Mouse (Mus musculus) forebrain, embryonic 12.5 days (tissue): ENCODE results near the gene Ppid. TPM values are rescaled to one million over a fixed set of nuclear protein-coding genes. Genes with fewer than 3 reads are reported as not detected.
"Not testable (repeated sequence)": the region's sequence is repeated elsewhere in the genome, so short reads cannot be mapped to it uniquely, and the experiment has no call there.

ENCODE experiments used
- ATAC-seq: fragments of 200-750 bp; cut with Nextera tagmentation; 2 replicates; pipeline ENCODE4 v1.8.0; 2017; ENCODE audit warnings: moderate TSS enrichment; ENCODE audit not compliant: low FRiP score
- H3K27ac ChIP-seq: fragments of 300-500 bp; sonication (generic); 2 replicates; pipeline ENCODE4 v1.5.1; 2016; ENCODE audit warnings: mild to moderate bottlenecking
- H3K27me3 ChIP-seq: fragments of 300-500 bp; sonication (generic); 2 replicates; pipeline ENCODE4 v1.6.1; 2016; ENCODE audit warnings: mild to moderate bottlenecking
- H3K36me3 ChIP-seq: fragments of 300-500 bp; sonication (generic); replicated peaks from 2 replicates; pipeline ENCODE4 v1.6.1; 2016; ENCODE audit warnings: mild to moderate bottlenecking
- H3K4me1 ChIP-seq: fragments of 300-500 bp; sonication (generic); 2 replicates; pipeline ENCODE4 v1.6.1; 2016
- H3K4me2 ChIP-seq: fragments of 300-500 bp; sonication (generic); 2 replicates; pipeline ENCODE4 v1.6.1; 2016; ENCODE audit warnings: mild to moderate bottlenecking, moderate library complexity
- H3K4me3 ChIP-seq: fragments of 300-500 bp; sonication (generic); replicated peaks from 2 replicates; pipeline ENCODE4 v1.5.1; 2016; ENCODE audit warnings: mild to moderate bottlenecking
- H3K9ac ChIP-seq: fragments of 300-500 bp; sonication (generic); 2 replicates; pipeline ENCODE4 v1.6.1; 2016; ENCODE audit warnings: mild to moderate bottlenecking
- H3K9me3 ChIP-seq: fragments of 300-500 bp; sonication (generic); 2 replicates; pipeline ENCODE4 v1.6.1; 2016
- whole genome bisulfite sequencing: fragments of 180-500 bp; shearing (Covaris S2); methylation state at CpG from one replicate; pipeline ENCODE4 v1.1.7; 2016; 5-methylcytosine and 5-hydroxymethylcytosine counted together
- polyA plus RNA-seq: library from polyadenylated mRNA; unstranded; fragments of >200 nt; fragmentation: Nextera tagmentation; extraction: Ambion mirVana; gene quantifications from 2 replicates; pipeline ENCODE4 v1.2.1, GENCODE M21; 2016

Gene Ppid
- polyA plus RNA-seq, 1 experiment from 2014 or later, result 176 TPM

DNA sequence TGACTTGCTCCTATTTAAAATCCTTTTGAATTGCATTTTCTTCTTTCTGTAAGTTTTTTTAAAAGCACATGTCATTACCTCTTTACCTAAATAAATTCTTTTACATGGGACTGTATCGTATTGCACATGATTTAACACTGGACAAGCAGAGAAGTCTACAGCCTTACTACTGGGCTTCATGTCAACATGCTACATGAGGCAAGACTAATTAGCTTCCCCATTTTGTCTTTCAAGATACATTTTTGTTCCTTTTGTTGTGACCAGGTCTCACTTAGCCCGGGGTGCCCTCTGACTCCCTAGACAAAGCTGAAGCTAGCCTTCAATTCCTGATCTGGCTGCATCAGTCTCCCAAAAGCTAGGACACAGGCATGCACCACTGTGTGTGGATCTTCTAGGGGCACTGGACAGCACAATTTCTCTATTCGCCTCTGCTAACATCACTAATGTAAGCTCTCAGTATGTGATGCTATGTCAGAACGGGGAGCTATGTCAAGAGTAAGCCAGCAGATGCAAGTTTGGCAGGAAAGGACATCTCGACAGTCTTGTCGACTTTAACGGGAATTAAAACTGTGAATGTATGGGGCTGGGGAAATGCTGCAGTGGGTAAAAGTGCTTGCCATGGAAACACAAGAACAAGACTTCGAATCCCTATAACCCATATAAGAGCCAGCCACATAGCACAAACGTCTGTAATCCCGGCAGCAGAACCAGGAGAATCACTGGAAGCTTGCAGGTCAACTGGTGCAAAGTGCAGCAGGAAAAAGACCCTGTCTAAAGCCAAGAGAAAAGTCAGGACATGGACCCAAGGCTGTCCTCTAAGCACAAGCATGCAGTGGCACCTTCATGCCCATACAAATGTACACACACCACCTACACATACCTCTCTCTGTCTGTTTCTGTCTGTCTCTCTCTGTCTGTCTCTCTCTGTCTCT lies 29.1 kb upstream of the Ppid start:
- no peak overlapping the region for H3K27ac ChIP-seq
- no peak overlapping the region for H3K4me3 ChIP-seq
- H3K36me3 ChIP-seq, result no peaks in the 10 kb centered on the region
- no peak overlapping the region for H3K9ac ChIP-seq
- no peak overlapping the region for H3K4me2 ChIP-seq
- ATAC-seq, result no peak
- 83% methylated on average over 10 of the region's 10 CpGs for WGBS
- H3K4me1 ChIP-seq, result peaks cover 16% of the 10 kb centered on the region
- H3K9me3 ChIP-seq, result no peaks in the 10 kb centered on the region
- H3K27me3 ChIP-seq, result no peaks in the 10 kb centered on the region

DNA sequence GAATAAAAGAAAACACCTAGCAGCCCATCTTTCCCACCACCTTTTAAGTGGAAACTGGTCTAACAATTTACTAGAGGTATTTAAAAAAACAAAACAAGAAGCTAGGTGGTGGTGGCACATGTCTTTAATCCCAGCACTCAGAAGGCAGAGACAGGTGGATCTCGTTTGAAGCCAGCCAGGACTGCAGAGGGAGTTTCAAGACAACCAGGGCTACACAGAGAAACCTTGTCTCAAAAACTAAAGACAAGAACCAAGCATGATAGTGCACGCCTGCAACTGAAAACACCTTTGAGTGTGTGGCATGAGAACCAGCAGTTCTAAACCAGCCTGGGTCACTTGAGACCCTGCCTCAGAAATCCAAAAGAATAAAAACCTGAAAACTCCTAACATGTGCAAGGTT lies 27.6 kb upstream of the Ppid start:
- peaks cover 16% of the 10 kb centered on the region for H3K4me1 ChIP-seq
- no peaks in the 10 kb centered on the region for H3K36me3 ChIP-seq
- no peak overlapping the region for H3K4me2 ChIP-seq
- H3K4me3 ChIP-seq, result no peak overlapping the region
- no peak for ATAC-seq
- WGBS, result 83% methylated on average over 2 of the region's 2 CpGs
- H3K27ac ChIP-seq, result no peak overlapping the region
- H3K27me3 ChIP-seq, result no peaks in the 10 kb centered on the region
- H3K9me3 ChIP-seq, result no peaks in the 10 kb centered on the region
- no peak overlapping the region for H3K9ac ChIP-seq

DNA sequence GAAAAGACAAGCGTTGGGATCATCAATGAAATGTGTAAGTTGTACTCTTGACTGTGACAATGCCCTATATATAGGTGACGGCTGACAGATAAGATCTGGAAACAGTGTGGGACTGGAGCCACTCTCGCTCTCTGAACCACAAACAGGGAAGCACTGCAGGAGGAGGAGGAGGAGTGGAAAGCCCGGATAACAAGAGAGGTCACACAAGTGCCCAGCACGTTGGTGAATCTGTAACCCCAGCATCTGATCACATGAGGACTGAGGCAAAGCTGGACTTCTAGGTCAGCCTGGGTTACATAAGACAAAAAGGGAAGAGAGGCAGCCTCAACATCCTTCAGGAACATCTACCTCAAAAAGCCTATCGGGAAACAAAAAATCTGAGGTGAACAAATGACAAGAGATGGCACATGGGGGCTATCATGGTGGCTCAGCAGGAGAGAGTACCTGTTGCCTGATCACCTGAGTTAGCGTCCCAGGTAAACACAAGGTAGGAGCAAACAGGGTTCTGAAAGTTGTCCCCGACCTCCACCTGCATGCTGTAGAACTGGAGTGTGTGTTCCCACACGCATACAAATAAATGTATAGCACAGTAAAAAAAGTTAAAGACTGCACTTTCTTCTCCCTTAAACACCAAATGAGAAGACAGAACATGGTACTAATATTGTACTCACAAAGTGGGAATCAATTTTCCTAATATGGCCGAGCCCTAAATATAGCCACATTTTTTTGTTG lies 26.1 kb upstream of the Ppid start:
- no peak for ATAC-seq
- Histone ChIP-seq H3K4me3 (no peak overlapping the region), H3K36me3 (no peaks in the 10 kb centered on the region), H3K9me3 (no peaks in the 10 kb centered on the region), H3K4me2 (no peak overlapping the region), H3K9ac (no peak overlapping the region), H3K27ac (no peak overlapping the region), H3K4me1 (peaks cover 16% of the 10 kb centered on the region), H3K27me3 (no peaks in the 10 kb centered on the region)
- 87% methylated on average over 10 of the region's 10 CpGs for WGBS

- Histone ChIP-seq H3K9ac (peak overlapping the region; percentile 84), H3K9me3 (no peaks in the 10 kb centered on the region), H3K27ac (peak overlapping the region; percentile 78), H3K36me3 (no peaks in the 10 kb centered on the region), H3K4me2 (peak overlapping the region; percentile 85), H3K4me3 (peak overlapping the region; percentile 83), H3K27me3 (no peaks in the 10 kb centered on the region), H3K4me1 (peaks cover 15% of the 10 kb centered on the region)
- 3% methylated on average over 59 of the region's 60 CpGs for WGBS
- peak; percentile 74; the same call in 1 of the 2 replicates for ATAC-seq
These were observed 24.1 kb upstream of the Ppid start for GRCm38 (mm10) chr3:79566716-79567691.

- H3K27me3 ChIP-seq, result no peaks in the 10 kb centered on the region
- H3K4me2 ChIP-seq, result peak within 1 kb of the TSS; percentile 85
- H3K9me3 ChIP-seq, result no peaks in the 10 kb centered on the region
- ATAC-seq, result peak; percentile 95
- peak within 1 kb of the TSS; percentile 78 for H3K27ac ChIP-seq
- WGBS, result under 1% methylated on average over 53 of the region's 55 CpGs
- no peaks in the 10 kb centered on the region for H3K36me3 ChIP-seq
- peak within 1 kb of the TSS; percentile 83 for H3K4me3 ChIP-seq
- H3K4me1 ChIP-seq, result peaks cover 12% of the 10 kb centered on the region
- peak within 1 kb of the TSS; percentile 84 for H3K9ac ChIP-seq
These were observed 23.3 kb upstream of the Ppid start, which contains the start of gene Fnip2 for GRCm38 (mm10) chr3:79567703-79568362. TSS of gene Fnip2 (minus strand) at chr3:79567796.

- H3K4me3 ChIP-seq, result no peak overlapping the region; the same call in 1 of the 2 replicates
- peak overlapping the region; percentile 73; the same call in 1 of the 2 replicates for H3K27ac ChIP-seq
- H3K4me2 ChIP-seq, result peak overlapping the region; percentile 85
- H3K4me1 ChIP-seq, result peaks cover 12% of the 10 kb centered on the region
- no peaks in the 10 kb centered on the region for H3K36me3 ChIP-seq
- H3K9me3 ChIP-seq, result no peaks in the 10 kb centered on the region
- H3K9ac ChIP-seq, result no peak overlapping the region; the same call in 1 of the 2 replicates
- WGBS, result 81% methylated on average over 14 of the region's 16 CpGs
- no peaks in the 10 kb centered on the region for H3K27me3 ChIP-seq
- no peak for ATAC-seq
These were observed 22.4 kb upstream of the Ppid start for GRCm38 (mm10) chr3:79568629-79569350.

DNA sequence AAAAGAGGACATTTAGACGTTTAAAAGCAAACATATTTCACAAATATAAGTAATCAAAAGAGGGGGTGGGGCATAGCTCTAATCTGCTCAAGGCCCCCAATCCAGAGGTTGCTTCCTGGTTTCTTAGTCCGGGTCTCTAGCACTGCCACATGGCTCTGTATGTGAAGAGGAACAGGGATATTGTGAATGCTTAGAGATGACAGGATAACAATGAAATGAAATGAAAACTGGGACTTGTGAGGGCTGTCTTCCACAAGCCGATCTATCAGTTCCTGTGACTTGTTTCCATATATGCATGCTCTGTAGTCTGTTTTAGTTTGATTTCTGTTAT lies 21.8 kb upstream of the Ppid start:
- no peak overlapping the region for H3K27ac ChIP-seq

DNA sequence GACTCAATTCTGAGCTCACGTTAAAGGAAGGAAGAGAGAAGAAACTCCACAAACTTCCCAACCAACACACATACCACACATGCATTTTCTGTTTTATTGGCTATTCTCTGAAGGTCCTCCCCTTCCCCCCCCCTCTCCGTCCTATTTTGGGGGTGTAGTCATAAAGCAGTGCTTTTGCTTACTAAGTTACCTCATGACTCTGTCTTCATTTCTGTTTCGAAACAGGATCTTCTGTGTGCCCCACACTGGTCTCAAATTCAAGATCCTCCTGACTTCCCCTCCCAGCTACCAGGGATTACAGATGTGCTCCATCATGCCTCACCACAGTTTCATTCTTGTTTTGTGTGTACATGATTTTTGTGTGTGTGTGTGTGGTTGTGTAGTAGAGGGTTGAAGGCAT lies 18.7 kb upstream of the Ppid start:
- H3K27me3 ChIP-seq, result no peaks in the 10 kb centered on the region
- 77% methylated on average over 2 of the region's 3 CpGs for WGBS
- H3K4me3 ChIP-seq, result no peak overlapping the region
- no peaks in the 10 kb centered on the region for H3K9me3 ChIP-seq
- H3K27ac ChIP-seq, result no peak overlapping the region
- H3K4me1 ChIP-seq, result peaks cover 16% of the 10 kb centered on the region
- H3K9ac ChIP-seq, result no peak overlapping the region
- no peak overlapping the region for H3K4me2 ChIP-seq
- ATAC-seq, result no peak
- no peaks in the 10 kb centered on the region for H3K36me3 ChIP-seq

More for the DNA sequence above, 21.8 kb upstream of the Ppid start:
- Histone ChIP-seq H3K9me3 (no peaks in the 10 kb centered on the region), H3K9ac (no peak overlapping the region), H3K4me3 (no peak overlapping the region), H3K4me1 (peaks cover 12% of the 10 kb centered on the region), H3K4me2 (no peak overlapping the region), H3K36me3 (no peaks in the 10 kb centered on the region), H3K27me3 (no peaks in the 10 kb centered on the region)
- ATAC-seq, result no peak
- 88% methylated on average over 3 of the region's 3 CpGs for WGBS

GRCm38 (mm10) chr3:79573376-79573775 lies 17.8 kb upstream of the Ppid start:
- not testable (repeated sequence) for H3K9me3 ChIP-seq, H3K9ac ChIP-seq, H3K27me3 ChIP-seq, ATAC-seq, H3K4me2 ChIP-seq, H3K36me3 ChIP-seq, H3K27ac ChIP-seq, H3K4me3 ChIP-seq
- WGBS, result 97% methylated on average over 5 of the region's 5 CpGs
- peaks cover 16% of the 10 kb centered on the region for H3K4me1 ChIP-seq

DNA sequence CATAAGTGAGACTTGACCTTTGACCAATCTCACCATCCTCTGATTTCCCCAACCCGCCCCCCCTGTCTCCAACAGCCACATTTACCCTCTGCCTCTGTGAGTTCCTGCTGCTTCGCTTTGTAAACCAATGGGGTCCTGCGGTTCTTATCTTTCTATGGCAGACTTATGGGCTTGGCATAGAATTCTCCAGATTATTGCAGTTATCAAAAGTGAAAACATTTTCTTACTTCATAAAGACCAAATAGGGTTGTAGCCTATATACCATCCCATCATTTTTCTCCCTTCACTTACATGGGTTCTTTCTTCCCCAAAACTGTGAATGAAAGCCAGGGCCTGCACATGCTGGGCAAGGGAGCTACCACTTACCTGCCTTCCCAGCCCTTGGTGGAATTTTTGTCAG lies 16.8 kb upstream of the Ppid start:
- H3K27me3 ChIP-seq, result no peaks in the 10 kb centered on the region
- no peak overlapping the region for H3K9ac ChIP-seq
- WGBS, result 79% methylated on average over 3 of the region's 3 CpGs
- H3K9me3 ChIP-seq, result no peaks in the 10 kb centered on the region
- ATAC-seq, result no peak
- H3K27ac ChIP-seq, result no peak overlapping the region
- no peak overlapping the region for H3K4me3 ChIP-seq
- no peaks in the 10 kb centered on the region for H3K36me3 ChIP-seq
- H3K4me1 ChIP-seq, result peaks cover 16% of the 10 kb centered on the region
- H3K4me2 ChIP-seq, result no peak overlapping the region
